In the genomic region with DNA sequence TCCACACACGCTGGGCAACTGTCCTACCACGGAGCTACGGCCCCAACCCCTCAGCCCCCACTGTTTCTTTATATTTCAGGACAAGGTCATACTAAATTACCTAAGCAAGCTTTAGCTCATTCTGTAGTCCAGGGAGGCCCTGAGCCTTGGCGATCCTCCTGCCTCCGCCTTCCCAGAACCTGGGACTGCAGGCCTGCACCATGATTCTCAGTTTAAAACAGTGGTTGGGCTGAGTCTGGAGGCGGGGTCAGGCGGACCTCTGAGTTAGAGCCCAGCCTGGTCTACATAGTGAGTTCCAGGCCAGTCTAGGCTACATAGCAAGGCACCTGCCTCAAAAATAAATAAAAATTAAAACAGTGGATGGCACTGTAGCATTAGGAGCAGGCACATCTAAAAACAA, we compare ENCODE assay signal across 9 mouse cellular contexts. TPM values are rescaled to one million over a fixed set of nuclear protein-coding genes. Genes with fewer than 3 reads are reported as not detected.
DNase-seq lines count a peak whose midpoint lies in the region; ATAC-seq and TF ChIP-seq lines count a peak whose summit lies in the region.
"Had no signal": no experiment of that assay in that cellular context is flagged by ENCODE, and none has a peak within 500 bp of the region (broad histone marks: within the 10 kb centered on the region; RNA-seq: fewer than 3 reads in every experiment).

No protein-coding gene starts in this region.

- H3K27ac ChIP-seq in bone marrow macrophage, adult 2 months (ENCODE audit: insufficient read depth, low read depth, low read length): peak overlapping the region; percentile 75
- H3K27ac ChIP-seq in heart, embryonic 10.5 days: peak overlapping the region; percentile 81
- no peak overlapping the region for H3K27ac ChIP-seq in limb, embryonic 14.5 days (replicated peaks; ENCODE audit: low read depth, low read length)

- no peaks in the 10 kb centered on the region for H3K27me3 ChIP-seq in heart, embryonic 10.5 days (ENCODE audit: insufficient read depth, poor library complexity, severe bottlenecking)
- no peaks in the 10 kb centered on the region for H3K27me3 ChIP-seq in limb, embryonic 14.5 days (ENCODE audit: control insufficient read depth, insufficient read depth, low read length)

- TF ChIP-seq POLR2A in bone marrow macrophage, adult 2 months (IDR thresholded peaks at IDR 0.05; ENCODE audit: borderline replicate concordance, low read depth, low read length): no peak
- no peak for TF ChIP-seq POLR2A in limb, embryonic 14.5 days (IDR thresholded peaks at IDR 0.05; ENCODE audit: borderline replicate concordance, extremely low read depth, insufficient read depth, insufficient read length)

- H3K9me3 ChIP-seq in heart, embryonic 10.5 days: no peaks in the 10 kb centered on the region
- H3K9me3 ChIP-seq in limb, embryonic 14.5 days (ENCODE audit: control insufficient read depth, low read length): no peaks in the 10 kb centered on the region

- WGBS in heart, embryonic 10.5 days: 40% methylated on average over 7 of the region's 7 CpGs
- WGBS in limb, embryonic 14.5 days: 52% methylated on average over 7 of the region's 7 CpGs

- no peak overlapping the region for H3K4me3 ChIP-seq in bone marrow macrophage, adult 2 months (ENCODE audit: insufficient read depth, low read length)
- H3K4me3 ChIP-seq in heart, embryonic 10.5 days: no peak overlapping the region
- H3K4me3 ChIP-seq in limb, embryonic 14.5 days (replicated peaks; ENCODE audit: low read length): no peak overlapping the region

- no peak overlapping the region for H3K4me2 ChIP-seq in limb, embryonic 14.5 days (replicated peaks; ENCODE audit: low read depth, low read length, severe bottlenecking)

- H3K4me1 ChIP-seq in bone marrow macrophage, adult 2 months (ENCODE audit: control insufficient read depth, insufficient read depth, low read length): peaks cover 16% of the 10 kb centered on the region
- H3K4me1 ChIP-seq in heart, embryonic 10.5 days: peaks cover 36% of the 10 kb centered on the region
- no peaks in the 10 kb centered on the region for H3K4me1 ChIP-seq in limb, embryonic 14.5 days (ENCODE audit: control insufficient read depth, insufficient read depth, low read length)

- no peak overlapping the region for H3K9ac ChIP-seq in limb, embryonic 14.5 days (ENCODE audit: low read depth, low read length, severe bottlenecking)

- peaks cover 79% of the 10 kb centered on the region for H3K36me3 ChIP-seq in heart, embryonic 10.5 days
- peaks cover 94% of the 10 kb centered on the region for H3K36me3 ChIP-seq in limb, embryonic 14.5 days (ENCODE audit: control insufficient read depth, insufficient read depth, low read length)

- TF ChIP-seq CTCF in bone marrow macrophage, adult 2 months (IDR thresholded peaks at IDR 0.05; ENCODE audit: low read depth, low read length): no peak

- DNase-seq in adrenal gland, postnatal 10 days: peak; percentile 58
- DNase-seq in adrenal gland, postnatal 4 days (ENCODE audit: low spot score in 2 of 2): no peak
- no peak for DNase-seq in heart, embryonic 10.5 days (ENCODE audit: low spot score)
- peak; percentile 33 for DNase-seq in limb, embryonic 14.5 days (ENCODE audit: low spot score)
- DNase-seq in spleen, adult 12 weeks (ENCODE audit: low spot score): no peak
- no peak for DNase-seq in cerebellum, adult 8-10 months
- DNase-seq: adrenal gland, postnatal 14 days had no signal

- peak; percentile 47; the same call in 1 of the 2 replicates for ATAC-seq in limb, embryonic 14.5 days (ENCODE audit: low FRiP score, low read depth)
- ATAC-seq in megakaryocyte, adult 5-6 weeks (ENCODE audit: poor library complexity, severe bottlenecking): no peak

RNA-seq across cellular contexts. Expression of gene Gpx3, which starts 19.5 kb away (rescaled TPM):
- total RNA-seq in adrenal gland, postnatal 10 days (2021): 100 to 1,000 TPM; 116 to 123 TPM
- total RNA-seq in adrenal gland, postnatal 4 days (2021): 100 to 1,000 TPM in 1 of 2 experiments, 10 to 100 TPM in 1; 33.8 to 163 TPM
- polyA plus RNA-seq in bone marrow macrophage, adult 2 months (2012; ENCODE audit: insufficient read depth, insufficient read length, missing spikeins): 10.8 and 13.8 TPM in 2 replicates
- polyA plus RNA-seq in heart, embryonic 10.5 days (2016; fragmentation: Nextera tagmentation; extraction: Ambion mirVana): 1,153 and 1,643 TPM in 2 replicates
- 14.5 and 18.2 TPM in 2 replicates for polyA plus RNA-seq in limb, embryonic 14.5 days (2012; rRNA removed)
- polyA plus RNA-seq in limb, embryonic 14.5 days (2014; fragmentation: Nextera tagmentation; extraction: Ambion mirVana): 32.7 and 37.3 TPM in 2 replicates
- 52.7 and 58.3 TPM in 2 replicates for total RNA-seq in megakaryocyte, adult 5-6 weeks (2015)
- 1.8 and 6.0 TPM in 2 replicates for total RNA-seq in megakaryocyte, adult 5-6 weeks (2017)

RNA-seq across cellular contexts. Expression of gene Tnip1, which starts 40.9 kb away (rescaled TPM):
- total RNA-seq in adrenal gland, postnatal 10 days (2021): 10 to 100 TPM; 53.2 to 64.1 TPM
- 10 to 100 TPM; 73.4 to 75.0 TPM for total RNA-seq in adrenal gland, postnatal 4 days (2021)
- polyA plus RNA-seq in bone marrow macrophage, adult 2 months (2012; ENCODE audit: insufficient read depth, insufficient read length, missing spikeins): 70.3 and 72.2 TPM in 2 replicates
- polyA plus RNA-seq in heart, embryonic 10.5 days (2016; fragmentation: Nextera tagmentation; extraction: Ambion mirVana): 22.7 and 23.7 TPM in 2 replicates
- 21.6 and 24.8 TPM in 2 replicates for polyA plus RNA-seq in limb, embryonic 14.5 days (2012; rRNA removed)
- 20.0 and 20.6 TPM in 2 replicates for polyA plus RNA-seq in limb, embryonic 14.5 days (2014; fragmentation: Nextera tagmentation; extraction: Ambion mirVana)
- total RNA-seq in megakaryocyte, adult 5-6 weeks (2015): 28.3 and 32.6 TPM in 2 replicates
- 26.7 and 47.2 TPM in 2 replicates for total RNA-seq in megakaryocyte, adult 5-6 weeks (2017)

RNA-seq across cellular contexts. Expression of gene Hint1, which starts 55.6 kb away (rescaled TPM):
- 100 to 1,000 TPM; 337 to 370 TPM for total RNA-seq in adrenal gland, postnatal 10 days (2021)
- 100 to 1,000 TPM; 353 to 385 TPM for total RNA-seq in adrenal gland, postnatal 4 days (2021)
- polyA plus RNA-seq in bone marrow macrophage, adult 2 months (2012; ENCODE audit: insufficient read depth, insufficient read length, missing spikeins): 324 and 359 TPM in 2 replicates
- polyA plus RNA-seq in heart, embryonic 10.5 days (2016; fragmentation: Nextera tagmentation; extraction: Ambion mirVana): 602 and 622 TPM in 2 replicates
- 492 and 618 TPM in 2 replicates for polyA plus RNA-seq in limb, embryonic 14.5 days (2012; rRNA removed)
- 557 and 602 TPM in 2 replicates for polyA plus RNA-seq in limb, embryonic 14.5 days (2014; fragmentation: Nextera tagmentation; extraction: Ambion mirVana)
- 370 and 459 TPM in 2 replicates for total RNA-seq in megakaryocyte, adult 5-6 weeks (2015)
- total RNA-seq in megakaryocyte, adult 5-6 weeks (2017): 411 and 450 TPM in 2 replicates

Comparison
In these comparisons a context has a peak if more than half of its experiments do, and no peak if none do; other contexts are left out.
1. DNase-seq: peak in adrenal gland, postnatal 10 days (single experiment) and limb, embryonic 14.5 days (single experiment); none in adrenal gland, postnatal 4 days (0 of 2), heart, embryonic 10.5 days (single experiment), spleen, adult 12 weeks (single experiment) and cerebellum, adult 8-10 months (single experiment).